Mouse (Mus musculus) olfactory bulb, adult 2 months (tissue): ENCODE data around the gene Man1a.

Experiments
- CTCF ChIP-seq: fragments of 200-500 bp; IDR thresholded peaks from 2 replicates; pipeline ENCODE4 v1.5.1; 2012; ENCODE audit warnings: low read depth, mild to moderate bottlenecking, low read length, moderate library complexity; ENCODE audit not compliant: insufficient read depth
- POLR2A ChIP-seq: fragments of 200-500 bp; IDR thresholded peaks from 2 replicates; pipeline ENCODE4 v1.6.1; 2012; ENCODE audit warnings: mild to moderate bottlenecking, low read depth, low read length, moderate library complexity; ENCODE audit not compliant: insufficient read depth

- TF ChIP-seq POLR2A (no peak), CTCF (no peak)
These were observed 37.7 kb downstream of the Man1a start for GRCm38 (mm10) chr10:54038734-54039133.
